Mouse (Mus musculus): ENCODE data around the gene Rbl2.

Gene Rbl2

DNA sequence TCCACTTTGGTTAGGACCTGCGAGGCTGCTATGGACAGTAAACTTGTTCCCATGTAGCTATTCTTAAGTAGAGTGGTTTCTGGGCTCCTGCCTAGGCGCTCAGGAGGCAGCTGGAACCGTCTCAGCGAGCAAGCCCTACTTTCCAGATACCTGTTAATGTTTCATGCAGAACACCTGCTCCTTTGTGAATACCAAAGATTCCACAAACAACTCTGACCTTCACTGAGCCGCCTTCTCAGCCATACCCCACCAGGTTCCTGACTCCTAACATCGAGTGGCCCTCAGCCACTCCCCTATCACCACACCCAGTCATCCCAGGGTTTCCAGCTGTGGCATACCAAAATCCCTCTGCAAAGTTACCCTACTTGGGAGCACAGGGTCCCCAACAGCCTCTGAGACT, 100.3 kb downstream of the Rbl2 start:
- no peak for DNase-seq (ENCODE audit: low spot score in 2 of 2)

GRCm38 (mm10) chr8:91170914-91171313, 101.1 kb downstream of the Rbl2 start:
- DNase-seq (ENCODE audit: low spot score in 2 of 2): no peak

GRCm38 (mm10) chr8:91171605-91172004, 101.7 kb downstream of the Rbl2 start:
- DNase-seq (ENCODE audit: low spot score in 2 of 2): no peak

Data from left cerebral cortex, adult 9 months (tissue).